Mouse (Mus musculus): ENCODE results near the gene Bex6. TPM values are rescaled to one million over a fixed set of nuclear protein-coding genes. Genes with fewer than 3 reads are reported as not detected.

The Bex6 gene
- polyA plus RNA-seq, 1 experiment from 2014 or later, result not detected

DNA sequence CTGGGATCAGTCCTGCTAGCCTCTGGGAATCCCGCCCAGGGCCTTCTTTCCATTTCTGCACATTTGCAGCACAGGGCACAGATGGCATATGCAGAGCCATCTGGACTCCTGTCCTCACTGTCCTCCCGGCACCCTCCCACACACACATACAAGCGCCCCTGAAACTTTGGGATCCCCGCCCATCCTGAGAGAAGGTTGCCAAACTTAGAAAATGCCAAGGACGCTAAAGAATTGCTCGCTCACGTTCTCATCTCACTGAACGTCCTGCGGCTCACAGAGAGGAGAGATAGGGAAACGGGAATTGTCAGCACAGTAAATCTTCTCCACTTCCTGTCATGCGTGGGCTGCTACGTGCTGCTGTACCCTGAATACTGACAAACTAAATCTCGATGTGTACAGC is 25.2 kb upstream of the Bex6 start:
- 88% methylated on average over 13 of the region's 13 CpGs for WGBS
- no peak overlapping the region for H3K4me2 ChIP-seq (replicated peaks; ENCODE audit: low read depth, low read length)
- H3K9ac ChIP-seq (ENCODE audit: low read depth, low read length), result no peak overlapping the region
- H3K9me3 ChIP-seq (ENCODE audit: control insufficient read depth, low read length), result no peaks in the 10 kb centered on the region
- no peak for ATAC-seq (ENCODE audit: low FRiP score)
- no peaks in the 10 kb centered on the region for H3K36me3 ChIP-seq (ENCODE audit: control insufficient read depth, insufficient read depth, low read length)
- DNase-seq (ENCODE audit: low spot score), result no peak
- H3K4me1 ChIP-seq (replicated peaks; ENCODE audit: control insufficient read depth, insufficient read depth, low read length), result no peaks in the 10 kb centered on the region
- no peak overlapping the region for H3K4me3 ChIP-seq (ENCODE audit: low read depth, low read length)
- H3K27ac ChIP-seq (ENCODE audit: low read depth, low read length), result no peak overlapping the region
- H3K27me3 ChIP-seq (ENCODE audit: control insufficient read depth, insufficient read depth, low read length), result no peaks in the 10 kb centered on the region

DNA sequence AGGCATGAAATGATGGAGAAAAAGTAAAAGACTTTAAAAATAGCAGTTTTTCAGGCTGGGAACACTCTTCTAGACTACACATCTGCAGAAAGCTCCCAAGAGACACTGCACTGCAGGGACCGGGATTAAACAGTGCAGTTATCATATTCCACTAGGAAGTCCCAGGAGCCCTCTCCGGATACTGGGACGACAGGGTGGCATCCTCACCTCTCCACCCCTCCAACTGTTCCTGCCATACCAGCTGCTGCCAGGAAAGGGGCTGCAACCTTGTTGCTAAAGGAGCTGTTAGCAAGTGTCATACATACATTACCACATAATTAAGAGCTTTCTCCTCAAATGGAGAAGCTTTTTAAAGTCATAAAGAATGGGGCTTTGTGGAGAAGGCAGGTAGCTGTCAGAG is 22.9 kb upstream of the Bex6 start:
- H3K27me3 ChIP-seq (ENCODE audit: control insufficient read depth, insufficient read depth, low read length), result no peaks in the 10 kb centered on the region
- DNase-seq (ENCODE audit: low spot score) (no peak), ATAC-seq (ENCODE audit: low FRiP score) (no peak)
- H3K9ac ChIP-seq (ENCODE audit: low read depth, low read length), result no peak overlapping the region
- H3K9me3 ChIP-seq (ENCODE audit: control insufficient read depth, low read length), result no peaks in the 10 kb centered on the region
- WGBS, result 49% methylated on average over 3 of the region's 3 CpGs
- H3K36me3 ChIP-seq (ENCODE audit: control insufficient read depth, insufficient read depth, low read length), result no peaks in the 10 kb centered on the region
- H3K27ac ChIP-seq (ENCODE audit: low read depth, low read length), result no peak overlapping the region
- H3K4me1 ChIP-seq (replicated peaks; ENCODE audit: control insufficient read depth, insufficient read depth, low read length), result no peaks in the 10 kb centered on the region
- no peak overlapping the region for H3K4me2 ChIP-seq (replicated peaks; ENCODE audit: low read depth, low read length)
- no peak overlapping the region for H3K4me3 ChIP-seq (ENCODE audit: low read depth, low read length)

DNA sequence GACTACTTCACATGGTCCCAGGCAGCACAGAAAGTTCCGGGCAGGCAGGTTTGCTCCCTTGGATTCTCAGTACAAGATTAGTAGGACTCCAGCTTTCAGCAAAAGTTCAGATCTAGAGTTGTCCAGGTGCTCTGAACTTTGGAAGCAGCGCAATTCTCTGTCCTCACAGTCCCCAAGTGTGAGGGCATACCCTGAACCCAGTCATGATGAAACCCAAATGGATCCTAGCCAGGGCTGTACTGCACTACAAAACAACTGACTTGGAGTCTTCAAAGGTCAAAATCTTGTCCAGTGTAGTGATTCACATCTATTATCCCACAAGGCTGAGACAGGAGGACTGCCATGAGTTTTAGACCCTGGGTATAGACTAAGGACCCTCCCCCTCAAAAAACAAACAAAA is 22.3 kb upstream of the Bex6 start:
- H3K4me2 ChIP-seq (replicated peaks; ENCODE audit: low read depth, low read length), result no peak overlapping the region
- no peaks in the 10 kb centered on the region for H3K36me3 ChIP-seq (ENCODE audit: control insufficient read depth, insufficient read depth, low read length)
- DNase-seq (ENCODE audit: low spot score) (no peak), ATAC-seq (ENCODE audit: low FRiP score) (no peak)
- no peak overlapping the region for H3K9ac ChIP-seq (ENCODE audit: low read depth, low read length)
- WGBS, result 83% methylated on average over 2 of the region's 2 CpGs
- no peak overlapping the region for H3K4me3 ChIP-seq (ENCODE audit: low read depth, low read length)
- no peaks in the 10 kb centered on the region for H3K4me1 ChIP-seq (replicated peaks; ENCODE audit: control insufficient read depth, insufficient read depth, low read length)
- no peaks in the 10 kb centered on the region for H3K27me3 ChIP-seq (ENCODE audit: control insufficient read depth, insufficient read depth, low read length)
- H3K9me3 ChIP-seq (ENCODE audit: control insufficient read depth, low read length), result no peaks in the 10 kb centered on the region
- H3K27ac ChIP-seq (ENCODE audit: low read depth, low read length), result no peak overlapping the region

DNA sequence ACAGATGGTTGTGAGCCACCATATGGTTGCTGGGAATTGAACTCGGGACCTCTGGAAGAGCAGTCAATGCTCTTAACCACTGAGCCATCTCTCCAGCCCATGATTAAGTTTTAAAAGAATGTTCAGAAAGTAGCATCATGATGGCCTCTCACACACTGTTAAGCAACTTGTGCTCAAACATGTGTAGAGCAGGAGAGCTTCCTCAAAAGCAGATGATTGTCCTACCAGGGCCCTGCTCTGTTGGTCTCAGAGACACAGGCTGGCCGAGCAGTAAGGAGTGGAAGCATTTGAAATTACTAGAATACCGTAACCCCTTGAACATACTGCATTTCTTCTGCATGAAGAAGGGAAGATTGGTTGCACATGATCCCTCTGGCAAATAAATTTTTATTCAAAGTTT is 20.7 kb upstream of the Bex6 start:
- Histone ChIP-seq H3K9me3 (ENCODE audit: control insufficient read depth, low read length) (no peaks in the 10 kb centered on the region), H3K4me1 (replicated peaks; ENCODE audit: control insufficient read depth, insufficient read depth, low read length) (no peaks in the 10 kb centered on the region), H3K27ac (ENCODE audit: low read depth, low read length) (no peak overlapping the region), H3K9ac (ENCODE audit: low read depth, low read length) (no peak overlapping the region), H3K36me3 (ENCODE audit: control insufficient read depth, insufficient read depth, low read length) (no peaks in the 10 kb centered on the region), H3K27me3 (ENCODE audit: control insufficient read depth, insufficient read depth, low read length) (no peaks in the 10 kb centered on the region), H3K4me2 (replicated peaks; ENCODE audit: low read depth, low read length) (no peak overlapping the region), H3K4me3 (ENCODE audit: low read depth, low read length) (no peak overlapping the region)
- 92% methylated on average over 3 of the region's 3 CpGs for WGBS
- DNase-seq (ENCODE audit: low spot score), result no peak
- ATAC-seq (ENCODE audit: low FRiP score), result no peak

DNA sequence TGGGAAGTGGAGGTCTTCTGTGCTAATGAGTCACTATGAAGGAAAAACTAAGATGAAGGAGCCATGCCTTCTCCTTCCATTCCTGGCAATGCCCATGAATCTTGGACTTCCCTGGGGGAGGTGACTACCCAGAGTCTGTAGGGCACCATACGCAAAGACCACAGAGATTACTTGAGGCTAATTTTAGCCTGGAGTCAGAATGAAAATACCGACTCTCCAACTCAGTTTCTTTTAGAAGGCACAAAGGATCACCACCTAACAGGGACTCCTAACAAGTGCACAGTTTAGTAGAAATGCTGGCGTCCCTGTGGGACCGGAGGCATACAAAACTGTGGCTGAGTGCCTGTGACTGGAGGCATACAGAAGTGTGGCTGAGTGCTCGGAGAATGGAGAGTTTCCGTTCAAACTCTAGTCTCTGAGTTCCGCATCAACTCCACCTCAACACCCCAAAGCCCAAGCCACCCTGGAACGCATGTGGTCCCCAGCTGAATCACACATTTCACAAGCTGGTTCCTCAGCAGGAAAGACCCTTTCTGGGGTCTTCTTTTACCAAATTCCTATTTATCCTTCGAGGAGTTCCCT is 18.8 kb upstream of the Bex6 start:
- 92% methylated on average over 9 of the region's 9 CpGs for WGBS
- no peak for DNase-seq (ENCODE audit: low spot score)
- no peaks in the 10 kb centered on the region for H3K9me3 ChIP-seq (ENCODE audit: control insufficient read depth, low read length)
- H3K27me3 ChIP-seq (ENCODE audit: control insufficient read depth, insufficient read depth, low read length), result no peaks in the 10 kb centered on the region
- H3K36me3 ChIP-seq (ENCODE audit: control insufficient read depth, insufficient read depth, low read length), result no peaks in the 10 kb centered on the region
- H3K4me1 ChIP-seq (replicated peaks; ENCODE audit: control insufficient read depth, insufficient read depth, low read length), result no peaks in the 10 kb centered on the region
- no peak for ATAC-seq (ENCODE audit: low FRiP score)
- H3K27ac ChIP-seq (ENCODE audit: low read depth, low read length), result no peak overlapping the region
- no peak overlapping the region for H3K9ac ChIP-seq (ENCODE audit: low read depth, low read length)
- H3K4me3 ChIP-seq (ENCODE audit: low read depth, low read length), result no peak overlapping the region
- no peak overlapping the region for H3K4me2 ChIP-seq (replicated peaks; ENCODE audit: low read depth, low read length)

DNA sequence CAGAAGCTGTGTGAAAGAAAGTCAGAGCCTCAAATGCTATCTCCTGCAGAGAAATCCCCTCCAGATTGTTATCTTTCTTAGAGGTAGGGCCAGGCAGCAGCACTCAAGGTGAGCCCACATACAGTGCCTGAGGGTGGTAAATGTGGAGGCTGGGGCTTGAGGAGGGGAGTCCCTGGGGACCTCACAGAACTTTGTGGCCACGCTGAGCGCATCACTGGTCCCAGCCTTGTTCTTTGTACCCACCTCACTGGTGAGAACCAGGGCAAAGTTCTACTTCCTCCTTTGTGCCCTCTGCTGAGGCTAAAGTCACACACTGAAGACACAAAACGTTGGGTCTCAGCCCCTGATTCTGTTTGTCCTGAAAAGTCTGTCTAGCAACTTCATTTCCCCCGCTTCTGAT is 16.2 kb upstream of the Bex6 start:
- DNase-seq (ENCODE audit: low spot score) (no peak), ATAC-seq (ENCODE audit: low FRiP score) (no peak)
- H3K9me3 ChIP-seq (ENCODE audit: control insufficient read depth, low read length), result no peaks in the 10 kb centered on the region
- H3K36me3 ChIP-seq (ENCODE audit: control insufficient read depth, insufficient read depth, low read length), result no peaks in the 10 kb centered on the region
- WGBS, result 82% methylated on average over 4 of the region's 4 CpGs
- H3K4me2 ChIP-seq (replicated peaks; ENCODE audit: low read depth, low read length), result no peak overlapping the region
- H3K4me1 ChIP-seq (replicated peaks; ENCODE audit: control insufficient read depth, insufficient read depth, low read length), result no peaks in the 10 kb centered on the region
- H3K27me3 ChIP-seq (ENCODE audit: control insufficient read depth, insufficient read depth, low read length), result no peaks in the 10 kb centered on the region
- H3K4me3 ChIP-seq (ENCODE audit: low read depth, low read length), result no peak overlapping the region
- no peak overlapping the region for H3K9ac ChIP-seq (ENCODE audit: low read depth, low read length)
- H3K27ac ChIP-seq (ENCODE audit: low read depth, low read length), result no peak overlapping the region

DNA sequence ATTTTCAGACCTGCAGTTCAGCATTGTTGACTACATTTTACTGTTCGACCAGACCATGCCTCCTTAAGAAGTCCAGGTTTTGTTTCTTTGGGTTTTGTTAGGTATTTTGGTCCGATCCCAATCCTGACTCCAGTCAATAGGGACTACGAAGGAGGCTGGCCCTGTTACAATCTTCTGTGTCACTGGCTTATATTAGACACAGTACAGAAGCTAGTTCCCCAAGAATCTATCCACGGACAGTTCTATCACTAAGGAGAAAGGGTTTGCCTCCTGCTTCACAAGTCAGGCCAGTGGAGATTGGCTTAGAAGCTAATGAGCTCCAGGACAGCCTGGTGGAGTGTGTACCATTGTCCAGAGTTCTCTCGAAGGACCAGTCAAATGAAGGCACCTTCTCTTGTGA is 15.7 kb upstream of the Bex6 start:
- no peaks in the 10 kb centered on the region for H3K4me1 ChIP-seq (replicated peaks; ENCODE audit: control insufficient read depth, insufficient read depth, low read length)
- ATAC-seq (ENCODE audit: low FRiP score) (no peak), DNase-seq (ENCODE audit: low spot score) (no peak)
- H3K36me3 ChIP-seq (ENCODE audit: control insufficient read depth, insufficient read depth, low read length), result no peaks in the 10 kb centered on the region
- H3K27ac ChIP-seq (ENCODE audit: low read depth, low read length), result no peak overlapping the region
- no peaks in the 10 kb centered on the region for H3K9me3 ChIP-seq (ENCODE audit: control insufficient read depth, low read length)
- no peak overlapping the region for H3K4me2 ChIP-seq (replicated peaks; ENCODE audit: low read depth, low read length)
- no peak overlapping the region for H3K4me3 ChIP-seq (ENCODE audit: low read depth, low read length)
- WGBS, result 89% methylated on average over 5 of the region's 5 CpGs
- no peaks in the 10 kb centered on the region for H3K27me3 ChIP-seq (ENCODE audit: control insufficient read depth, insufficient read depth, low read length)
- no peak overlapping the region for H3K9ac ChIP-seq (ENCODE audit: low read depth, low read length)

DNA sequence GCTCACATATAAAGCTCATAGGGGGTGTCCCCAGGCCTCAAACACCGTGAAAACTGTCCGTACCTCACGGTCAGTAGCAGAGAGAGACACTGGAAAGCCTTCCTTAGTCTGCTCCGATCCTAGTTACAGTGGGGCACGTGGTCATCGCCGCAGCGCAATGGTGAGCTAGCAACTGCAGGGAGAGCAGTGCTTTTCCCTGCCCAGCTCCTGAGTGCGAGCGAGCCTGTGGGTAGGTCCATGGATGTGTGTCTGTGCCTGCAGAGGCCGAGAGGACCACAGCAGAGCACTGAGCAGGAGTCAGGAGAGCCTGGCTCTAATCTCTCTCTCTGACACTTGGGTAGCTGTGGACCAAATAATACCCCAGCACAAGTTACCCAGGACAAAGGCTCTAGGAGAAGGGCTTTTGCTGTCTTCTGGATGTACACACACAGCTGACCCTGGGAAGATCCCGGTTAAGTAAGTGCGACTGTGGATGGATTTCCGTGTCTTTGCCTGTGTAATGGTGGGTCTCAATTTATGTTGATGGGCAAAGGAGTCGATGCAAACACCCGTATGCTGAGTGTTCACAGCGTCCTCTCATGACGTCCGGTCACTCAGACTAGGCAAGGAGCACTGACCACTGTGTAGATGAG is 15.1 kb upstream of the Bex6 start:
- H3K4me2 ChIP-seq (replicated peaks; ENCODE audit: low read depth, low read length), result no peak overlapping the region; the same call in 1 of the 2 replicates
- WGBS, result 77% methylated on average over 19 of the region's 19 CpGs
- no peak for ATAC-seq (ENCODE audit: low FRiP score)

DNA sequence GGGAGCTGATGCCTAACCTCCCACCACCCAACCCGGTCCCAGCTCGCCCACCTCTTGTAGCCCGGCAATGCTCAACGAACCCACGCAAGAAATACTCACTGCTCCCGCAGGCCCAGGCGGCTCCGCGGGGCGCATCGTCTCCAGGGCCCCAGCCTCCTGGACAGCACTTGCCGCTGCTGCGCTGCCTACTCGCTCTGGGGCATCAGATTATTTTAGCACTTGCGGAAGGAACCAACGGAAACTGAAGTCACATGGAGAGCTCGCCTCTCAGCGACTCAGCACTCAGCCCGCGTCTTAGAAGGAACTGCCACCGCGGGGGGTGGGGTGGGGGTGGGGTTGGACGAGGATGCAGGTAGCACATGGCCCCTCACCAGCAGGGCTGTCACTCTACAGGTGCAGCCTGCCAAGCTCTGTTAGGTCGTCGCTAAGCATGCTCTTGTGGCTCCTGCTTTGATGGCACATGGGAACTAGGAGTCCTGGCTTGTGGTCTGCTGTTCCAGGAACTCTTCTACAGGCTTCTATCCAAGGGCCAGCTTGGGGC is 14.3 kb upstream of the Bex6 start, which contains the start of gene Nrros:
Gene Nrros, minus strand, starts transcription at position 314 of the 541 bp plus-strand sequence.
- no peaks in the 10 kb centered on the region for H3K9me3 ChIP-seq (ENCODE audit: control insufficient read depth, low read length)
- DNase-seq (ENCODE audit: low spot score) (peak; percentile 29), ATAC-seq (ENCODE audit: low FRiP score) (no peak)
- H3K27ac ChIP-seq (ENCODE audit: low read depth, low read length), result no peak within 1 kb of the TSS
- H3K36me3 ChIP-seq (ENCODE audit: control insufficient read depth, insufficient read depth, low read length), result no peaks in the 10 kb centered on the region
- H3K4me1 ChIP-seq (replicated peaks; ENCODE audit: control insufficient read depth, insufficient read depth, low read length), result no peaks in the 10 kb centered on the region
- 5% methylated on average over 25 of the region's 25 CpGs for WGBS
- H3K9ac ChIP-seq (ENCODE audit: low read depth, low read length), result peak within 1 kb of the TSS; percentile 25
- H3K27me3 ChIP-seq (ENCODE audit: control insufficient read depth, insufficient read depth, low read length), result no peaks in the 10 kb centered on the region
- H3K4me2 ChIP-seq (replicated peaks; ENCODE audit: low read depth, low read length), result peak within 1 kb of the TSS; percentile 50
- H3K4me3 ChIP-seq (ENCODE audit: low read depth, low read length), result peak within 1 kb of the TSS; percentile 19; the same call in 1 of the 2 replicates

More for the DNA sequence above, 15.1 kb upstream of the Bex6 start:
- no peak for DNase-seq (ENCODE audit: low spot score)
- Histone ChIP-seq H3K4me3 (ENCODE audit: low read depth, low read length) (no peak overlapping the region), H3K9me3 (ENCODE audit: control insufficient read depth, low read length) (no peaks in the 10 kb centered on the region), H3K9ac (ENCODE audit: low read depth, low read length) (no peak overlapping the region), H3K36me3 (ENCODE audit: control insufficient read depth, insufficient read depth, low read length) (no peaks in the 10 kb centered on the region), H3K27ac (ENCODE audit: low read depth, low read length) (no peak overlapping the region), H3K27me3 (ENCODE audit: control insufficient read depth, insufficient read depth, low read length) (no peaks in the 10 kb centered on the region), H3K4me1 (replicated peaks; ENCODE audit: control insufficient read depth, insufficient read depth, low read length) (no peaks in the 10 kb centered on the region)
